Mouse (Mus musculus): ENCODE measurements around the gene Eif3c. TPM values are rescaled to one million over a fixed set of nuclear protein-coding genes. Genes with fewer than 3 reads are reported as not detected.

Gene Eif3c
- total and polyA plus RNA-seq, 3 experiments: 233 to 819 (median 404) TPM

DNA sequence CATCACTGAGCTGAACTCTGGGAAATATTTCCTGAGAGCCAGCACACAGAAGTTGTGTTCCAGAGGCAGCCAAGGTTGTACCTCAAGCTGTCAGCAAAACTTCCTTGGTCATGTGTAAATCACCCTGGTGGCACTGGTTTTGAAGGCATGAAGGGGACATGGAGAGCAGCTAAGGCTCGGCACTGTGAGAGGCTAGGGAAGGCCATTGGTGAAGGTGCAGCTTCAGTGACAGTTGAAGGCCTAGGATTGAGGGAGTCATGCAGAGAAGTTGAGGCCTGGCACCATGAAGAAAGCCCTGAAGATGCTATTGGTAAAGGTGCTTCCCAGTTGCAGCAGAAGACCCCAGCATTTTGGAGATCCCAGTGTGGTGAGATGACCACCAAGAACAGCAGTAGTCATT, 24.6 kb downstream of the Eif3c start:
- TF ChIP-seq ZMIZ1 (IDR thresholded peaks at IDR 0.05; ENCODE audit: low read depth, low read length): no peak
- TF ChIP-seq UBTF (IDR thresholded peaks at IDR 0.05; ENCODE audit: borderline replicate concordance, insufficient read depth, low read depth, low read length): no peak
- no peak for TF ChIP-seq MAFK (IDR thresholded peaks at IDR 0.05; ENCODE audit: borderline replicate concordance, low read depth, low read length)
- no peak for TF ChIP-seq SIN3A (IDR thresholded peaks at IDR 0.05; ENCODE audit: low read length)
- TF ChIP-seq GATA1 (IDR thresholded peaks at IDR 0.05; ENCODE audit: low read depth, low read length): no peak
- TF ChIP-seq USF1 (IDR thresholded peaks at IDR 0.05; ENCODE audit: low read depth, low read length): no peak
- no peak for TF ChIP-seq HCFC1 (IDR thresholded peaks at IDR 0.05; ENCODE audit: low read depth, low read length)
- TF ChIP-seq MXI1 (IDR thresholded peaks at IDR 0.05; ENCODE audit: low read depth, low read length): no peak
- no peak for TF ChIP-seq KAT2A (conservative IDR thresholded peaks at IDR 0.05; ENCODE audit: low read depth, low read length)
- no peak for TF ChIP-seq TAL1 (IDR thresholded peaks at IDR 0.05; ENCODE audit: low read length)
- H3K36me3 ChIP-seq (ENCODE audit: control insufficient read depth in 1 of 2, insufficient read depth in 2 of 2, low read length in 2 of 2): peaks cover 4 to 5% of the 10 kb centered on the region in 2 experiments
- no peaks in the 10 kb centered on the region for H3K27me3 ChIP-seq (ENCODE audit: control insufficient read depth in 1 of 2, insufficient read depth in 2 of 2, low read length in 2 of 2)
- no peaks in the 10 kb centered on the region for H3K9me3 ChIP-seq (replicated peaks; ENCODE audit: insufficient read depth, low read length)
- H3K79me2 ChIP-seq (ENCODE audit: control insufficient read depth, insufficient read depth, low read length, poor library complexity): no peaks in the 10 kb centered on the region
- no peak overlapping the region for H3K4me3 ChIP-seq (ENCODE audit: control insufficient read depth in 1 of 2, insufficient read depth in 1 of 2, low read depth in 2 of 2, low read length in 2 of 2)
- H3K27ac ChIP-seq (ENCODE audit: control insufficient read depth, low read depth, low read length): no peak overlapping the region
- no peak overlapping the region for H3K9ac ChIP-seq (ENCODE audit: control insufficient read depth, low read depth, low read length, poor library complexity, severe bottlenecking)
- no peak for DNase-seq (ENCODE audit: low read depth, low spot score)
- H3K4me1 ChIP-seq (ENCODE audit: control insufficient read depth in 1 of 2, insufficient read depth in 2 of 2, low read length in 2 of 2): peaks cover 0 to 5% of the 10 kb centered on the region in 2 experiments; a peak in 2 of 4 replicates

DNA sequence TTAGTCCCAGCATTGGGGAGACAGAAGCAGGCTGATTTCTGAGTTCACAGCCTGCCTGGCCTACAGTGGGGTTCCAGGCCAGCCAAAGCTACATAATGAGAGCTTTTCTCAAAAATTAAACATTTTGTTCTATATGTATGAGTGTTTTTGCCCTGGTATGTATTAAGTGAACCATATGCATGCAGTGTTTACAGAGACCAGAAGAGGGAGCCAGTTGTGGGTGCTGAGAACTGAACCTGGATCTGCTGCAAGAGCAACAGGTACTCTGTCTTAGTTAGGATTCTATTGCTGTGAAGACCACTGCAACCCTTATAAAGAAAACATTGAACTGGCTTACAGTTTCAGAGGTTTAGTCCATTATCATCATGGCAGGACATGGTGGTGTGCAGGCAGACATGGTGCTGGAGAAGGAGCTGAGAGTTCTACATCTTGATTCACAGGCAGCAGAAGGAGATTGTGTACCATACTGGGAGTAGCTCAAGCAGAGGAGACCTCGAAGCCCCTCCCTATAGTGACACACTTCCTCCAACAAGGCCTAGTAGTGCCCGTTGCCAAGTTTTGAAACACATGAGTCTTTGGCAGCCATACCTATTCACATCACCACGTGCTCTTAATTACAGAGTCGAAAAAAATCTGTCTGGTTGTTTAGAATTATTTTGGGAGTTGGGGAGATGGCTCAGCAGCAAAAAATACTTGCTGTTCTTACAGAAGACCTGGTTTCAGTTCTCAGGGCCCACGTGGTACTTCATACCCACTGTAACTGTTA, 28.2 kb downstream of the Eif3c start:
- Histone ChIP-seq H3K27me3 (ENCODE audit: control insufficient read depth in 1 of 2, insufficient read depth in 2 of 2, low read length in 2 of 2) (no peaks in the 10 kb centered on the region), H3K27ac (ENCODE audit: control insufficient read depth, low read depth, low read length) (no peak overlapping the region), H3K9ac (ENCODE audit: control insufficient read depth, low read depth, low read length, poor library complexity, severe bottlenecking) (no peak overlapping the region), H3K4me1 (ENCODE audit: control insufficient read depth in 1 of 2, insufficient read depth in 2 of 2, low read length in 2 of 2) (peaks cover 0 to 8% of the 10 kb centered on the region in 2 experiments; a peak in 2 of 4 replicates), H3K36me3 (ENCODE audit: control insufficient read depth in 1 of 2, insufficient read depth in 2 of 2, low read length in 2 of 2) (peaks cover 0 to 9% of the 10 kb centered on the region in 2 experiments; a peak in 1 of 4 replicates), H3K4me3 (ENCODE audit: control insufficient read depth in 1 of 2, insufficient read depth in 1 of 2, low read depth in 2 of 2, low read length in 2 of 2) (no peak overlapping the region), H3K79me2 (ENCODE audit: control insufficient read depth, insufficient read depth, low read length, poor library complexity) (no peaks in the 10 kb centered on the region; the same call in 1 of the 2 replicates), H3K9me3 (replicated peaks; ENCODE audit: insufficient read depth, low read length) (no peaks in the 10 kb centered on the region)
- DNase-seq (ENCODE audit: low read depth, low spot score): peak; percentile 84
- TF ChIP-seq JUND (IDR thresholded peaks at IDR 0.05; ENCODE audit: low read depth, low read length) (no peak), CHD2 (IDR thresholded peaks at IDR 0.05; ENCODE audit: low read length) (no peak), ZC3H11A (IDR thresholded peaks at IDR 0.05; ENCODE audit: low read depth, low read length) (peak; percentile 29; the same call in 1 of the 2 replicates), SMC3 (IDR thresholded peaks at IDR 0.05; ENCODE audit: low read depth, low read length) (peak; percentile 89), NELFE (IDR thresholded peaks at IDR 0.05; ENCODE audit: low read depth, low read length) (no peak), RAD21 (IDR thresholded peaks at IDR 0.05; ENCODE audit: low read depth, low read length) (peak; percentile 64), USF2 (IDR thresholded peaks at IDR 0.05; ENCODE audit: borderline replicate concordance in 1 of 2, insufficient read depth in 1 of 2, low read depth in 1 of 2, low read length in 2 of 2) (no peak), HCFC1 (IDR thresholded peaks at IDR 0.05; ENCODE audit: low read depth, low read length) (no peak), CTCF (IDR thresholded peaks at IDR 0.05 in 2 of 3, conservative IDR thresholded peaks at IDR 0.05 in 1 of 3; ENCODE audit: control insufficient read depth in 1 of 3, insufficient read depth in 1 of 3, low read depth in 2 of 3, low read length in 3 of 3, poor library complexity in 1 of 3, severe bottlenecking in 1 of 3) (peak; percentile 57 to 83 (median 73))

All from MEL (cell line).